Comparison of ENCODE assay signal across 9 mouse cellular contexts in genomic region chr5:139331742-139332141, GRCm38 (mm10). TPM values are rescaled to one million over a fixed set of nuclear protein-coding genes. Genes with fewer than 3 reads are reported as not detected.
DNase-seq lines count a peak whose midpoint lies in the region; ATAC-seq and TF ChIP-seq lines count a peak whose summit lies in the region.
"Had no signal": no experiment of that assay in that cellular context is flagged by ENCODE, and none has a peak within 500 bp of the region (broad histone marks: within the 10 kb centered on the region; RNA-seq: fewer than 3 reads in every experiment).

No protein-coding gene starts in this region.

- H3K79me2 ChIP-seq in CH12.LX (replicated peaks; ENCODE audit: control insufficient read depth, extremely low read depth, insufficient read depth, poor library complexity, severe bottlenecking): no peaks in the 10 kb centered on the region

- no peak overlapping the region for H3K27ac ChIP-seq in CH12.LX (ENCODE audit: insufficient read depth, low read depth)
- H3K27ac ChIP-seq: hindbrain, embryonic 15.5 days had no signal

- no peak for TF ChIP-seq POLR2A in CH12.LX (IDR thresholded peaks at IDR 0.05; ENCODE audit: low read depth, low read length)

- H3K4me2 ChIP-seq in CH12.LX (ENCODE audit: insufficient read depth, low read depth, poor library complexity, severe bottlenecking): no peak overlapping the region
- H3K4me2 ChIP-seq: hindbrain, embryonic 15.5 days had no signal

- in situ Hi-C loops in CH12.LX (cut with MboI; ENCODE audit: low pct_ligation_motif_present, low pct_unique_long_range_greater_than_20kb, low sequenced_read_pairs): no loop called here

- H3K4me3 ChIP-seq in CH12.LX (replicated peaks in 1 of 3; ENCODE audit: low read depth in 2 of 3, low read length in 2 of 3, poor library complexity in 1 of 3): no peak overlapping the region
- H3K4me3 ChIP-seq: hindbrain, embryonic 15.5 days had no signal

- no peak overlapping the region for H3K9ac ChIP-seq in CH12.LX (ENCODE audit: insufficient read depth, low read depth)
- H3K9ac ChIP-seq: hindbrain, embryonic 15.5 days had no signal

- dilution Hi-C loops in CH12.LX (cut with MboI; ENCODE audit: extremely low pct_ligation_motif_present, extremely low pct_unique_long_range_greater_than_20kb, low sequenced_read_pairs): no loop called here

- TF ChIP-seq RAD21 in CH12.LX (IDR thresholded peaks at IDR 0.05; ENCODE audit: low read depth, low read length): peak; percentile 87

- no peaks in the 10 kb centered on the region for H3K9me3 ChIP-seq in CH12.LX (replicated peaks; ENCODE audit: low read length)
- H3K9me3 ChIP-seq: hindbrain, embryonic 15.5 days had no signal

- H3K36me3 ChIP-seq in CH12.LX (replicated peaks in 1 of 2; ENCODE audit: control insufficient read depth in 1 of 2, insufficient read depth in 1 of 2, low read length in 1 of 2): peaks cover 4 to 19% of the 10 kb centered on the region in 2 experiments

- no peak for TF ChIP-seq EP300 in CH12.LX (IDR thresholded peaks at IDR 0.05; ENCODE audit: low read length)

- TF ChIP-seq CTCF in CH12.LX (conservative IDR thresholded peaks at IDR 0.05 in 1 of 2, IDR thresholded peaks at IDR 0.05 in 1 of 2; ENCODE audit: low read depth in 2 of 2, low read length in 2 of 2): peak; percentile 96 to 98

- peak; percentile 58 for ATAC-seq in granulocyte monocyte progenitor cell, adult 5-6 weeks (replicated peaks; ENCODE audit: poor library complexity, severe bottlenecking)

- no peaks in the 10 kb centered on the region for H3K27me3 ChIP-seq in CH12.LX (replicated peaks)
- H3K27me3 ChIP-seq: hindbrain, embryonic 15.5 days had no signal

- 0 out of 4 replicates have a peak, but pooled peaks cover 0 to 2% of the 10 kb centered on the region in 2 experiments for H3K4me1 ChIP-seq in CH12.LX (ENCODE audit: control insufficient read depth in 1 of 2, insufficient read depth in 2 of 2)
- H3K4me1 ChIP-seq: hindbrain, embryonic 15.5 days had no signal

- peak; percentile 74 for DNase-seq in CH12.LX (ENCODE audit: extremely low read depth)
- peak; percentile 57 for DNase-seq in adrenal gland, adult 8-10 months
- DNase-seq in embryo, embryonic 11 days: peak; percentile 80
- DNase-seq in kidney, postnatal 25 days: peak; percentile 87 to 92
- peak; percentile 89 for DNase-seq in lung, postnatal 10 days
- peak; percentile 78 for DNase-seq in right cerebral cortex, postnatal 14 days
- peak; percentile 88 for DNase-seq in urinary bladder, postnatal 14 days (ENCODE audit: low spot score)

TF ChIP-seq in CH12.LX, 34 proteins besides CTCF, POLR2A, EP300 and RAD21:
- peak; percentile 35; the same call in 1 of the 2 replicates for TF ChIP-seq IRF4 (IDR thresholded peaks at IDR 0.05; ENCODE audit: low read depth, low read length)
- TF ChIP-seq CHD1 (IDR thresholded peaks at IDR 0.05; ENCODE audit: low read depth, low read length): no peak
- TF ChIP-seq SMC3 (IDR thresholded peaks at IDR 0.05; ENCODE audit: low read depth, low read length): peak; percentile 80
- no peak for TF ChIP-seq ZMIZ1 (IDR thresholded peaks at IDR 0.05; ENCODE audit: low read depth, low read length)
- TF ChIP-seq E2F4 (IDR thresholded peaks at IDR 0.05; ENCODE audit: insufficient replicate concordance, low read depth, low read length): no peak
- TF ChIP-seq RCOR1 (conservative IDR thresholded peaks at IDR 0.05; ENCODE audit: low read depth, low read length): no peak
- no peak for TF ChIP-seq BHLHE40 (IDR thresholded peaks at IDR 0.05; ENCODE audit: low read depth, low read length)
- TF ChIP-seq KAT2A (IDR thresholded peaks at IDR 0.05; ENCODE audit: insufficient replicate concordance, low read length): no peak
- TF ChIP-seq ELF1 (IDR thresholded peaks at IDR 0.05; ENCODE audit: low read depth, low read length): peak; percentile 69
- peak; percentile 61 for TF ChIP-seq CHD2 (IDR thresholded peaks at IDR 0.05; ENCODE audit: low read length)
- TF ChIP-seq MYC (IDR thresholded peaks at IDR 0.05; ENCODE audit: low read depth, low read length): no peak
- TF ChIP-seq POLR2AphosphoS2 (IDR thresholded peaks at IDR 0.05; ENCODE audit: low read depth, low read length): no peak

RNA-seq across cellular contexts. Expression of gene Adap1, which starts 6.3 kb away (rescaled TPM):
- 73.2 and 93.9 TPM in 2 replicates for total RNA-seq in CH12.LX (2012; rRNA removed)
- total RNA-seq in CH12.LX (2014; rRNA removed): 53.9 and 55.3 TPM in 2 replicates
- polyA plus RNA-seq in CH12.LX (2012; ENCODE audit: insufficient read length, low read depth): 61.8 and 70.7 TPM in 2 replicates
- total RNA-seq in adrenal gland, adult 8-10 months (2022): 1 to 10 TPM; 2.5 to 7.0 (median 3.9) TPM
- 46.5 and 63.5 TPM in 2 replicates for total RNA-seq in granulocyte monocyte progenitor cell, adult 5-6 weeks (2014; fragmentation: Nextera tagmentation)
- total RNA-seq in granulocyte monocyte progenitor cell, adult 5-6 weeks (2017): 39.4 and 53.9 TPM in 2 replicates

RNA-seq across cellular contexts. Expression of gene Cox19, which starts 19.5 kb away (rescaled TPM):
- total RNA-seq in CH12.LX (2012; rRNA removed) (30.1 and 38.8 TPM in 2 replicates), CH12.LX (2014; rRNA removed) (32.1 and 32.3 TPM in 2 replicates)
- 70.1 and 74.0 TPM in 2 replicates for polyA plus RNA-seq in CH12.LX (2012; ENCODE audit: insufficient read length, low read depth)
- total RNA-seq in adrenal gland, adult 8-10 months (2022): 10 to 100 TPM; 59.6 to 79.9 (median 66.5) TPM
- 29.2 and 60.1 TPM in 2 replicates for total RNA-seq in granulocyte monocyte progenitor cell, adult 5-6 weeks (2014; fragmentation: Nextera tagmentation)
- 31.4 and 35.9 TPM in 2 replicates for total RNA-seq in granulocyte monocyte progenitor cell, adult 5-6 weeks (2017)

RNA-seq across cellular contexts. Expression of gene Cyp2w1, which starts 20.7 kb away (rescaled TPM):
- total RNA-seq in CH12.LX (2012; rRNA removed): not detected in 2 replicates
- total RNA-seq in CH12.LX (2014; rRNA removed): not detected in 2 replicates
- not detected in 2 replicates for polyA plus RNA-seq in CH12.LX (2012; ENCODE audit: insufficient read length, low read depth)
- total RNA-seq in adrenal gland, adult 8-10 months (2022): not detected
- not detected in 2 replicates for total RNA-seq in granulocyte monocyte progenitor cell, adult 5-6 weeks (2014; fragmentation: Nextera tagmentation)
- not detected in 2 replicates for total RNA-seq in granulocyte monocyte progenitor cell, adult 5-6 weeks (2017)
- polyA plus RNA-seq: hindbrain, embryonic 15.5 days had no signal

RNA-seq across cellular contexts. Expression of gene Gpr146, which starts 45.8 kb away (rescaled TPM):
- total RNA-seq in CH12.LX (2012; rRNA removed) (0.08 and 0.13 TPM in 2 replicates), CH12.LX (2014; rRNA removed) (not detected in 2 replicates)
- not detected in 2 replicates for polyA plus RNA-seq in CH12.LX (2012; ENCODE audit: insufficient read length, low read depth)
- total RNA-seq in adrenal gland, adult 8-10 months (2022): 10 to 100 TPM; 13.6 to 25.0 (median 18.1) TPM
- 5.0 and 7.3 TPM in 2 replicates for total RNA-seq in granulocyte monocyte progenitor cell, adult 5-6 weeks (2014; fragmentation: Nextera tagmentation)
- total RNA-seq in granulocyte monocyte progenitor cell, adult 5-6 weeks (2017): 4.0 and 5.4 TPM in 2 replicates

Comparison
In these comparisons a context has a peak if more than half of its experiments do, and no peak if none do; other contexts are left out.
1. RNA of gene Adap1, which starts 6.3 kb away (total RNA-seq): 53.9 to 93.9 TPM in CH12.LX and 39.4 to 63.5 TPM in granulocyte monocyte progenitor cell, adult 5-6 weeks; 2.5 to 7.0 TPM in adrenal gland, adult 8-10 months; every median in the first group is over 4 times any median in the second.
2. Peak in every context shown above with its lines, with median percentiles within 50 percentile points of each other: DNase-seq.